Mouse (Mus musculus): ENCODE measurements around the gene Snap25. TPM values are rescaled to one million over a fixed set of nuclear protein-coding genes. Genes with fewer than 3 reads are reported as not detected.

Gene Snap25
- polyA plus RNA-seq, 1 experiment from 2014 or later = 39.4 TPM

DNA sequence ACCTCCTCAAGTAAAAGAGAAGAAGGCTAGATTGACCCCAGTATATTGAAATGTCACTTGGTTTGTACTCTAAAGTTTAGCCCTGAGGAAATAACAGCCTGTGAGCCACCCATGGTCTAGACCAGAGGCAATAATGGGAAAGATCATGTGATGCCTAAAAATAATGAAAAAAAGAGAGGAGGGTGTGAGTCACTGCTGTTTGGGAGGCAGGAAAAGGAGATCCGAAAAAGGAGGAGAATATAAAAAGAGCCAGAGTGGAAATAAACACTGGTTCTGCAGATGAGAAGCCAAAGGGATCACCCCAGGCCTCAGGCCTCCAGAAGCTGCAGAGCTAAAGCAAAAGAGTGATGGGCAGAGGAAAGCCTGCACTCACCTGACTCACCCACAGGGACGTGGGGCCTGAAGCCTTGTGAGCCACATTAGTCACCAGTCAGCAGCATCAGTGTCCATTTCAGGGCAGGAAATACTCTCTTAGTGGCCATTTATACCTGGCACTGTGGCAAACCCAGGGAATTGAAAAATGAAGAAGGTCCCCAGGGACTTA, 85.7 kb downstream of the Snap25 start:
- Histone ChIP-seq H3K4me1 (replicated peaks) (no peaks in the 10 kb centered on the region), H3K27me3 (ENCODE audit: insufficient read depth, poor library complexity, severe bottlenecking) (no peaks in the 10 kb centered on the region), H3K4me3 (no peak overlapping the region), H3K9me3 (no peaks in the 10 kb centered on the region), H3K27ac (no peak overlapping the region), H3K36me3 (no peaks in the 10 kb centered on the region)
- WGBS = 72% methylated on average over 2 of the region's 2 CpGs
- DNase-seq (ENCODE audit: low spot score) = no peak

GRCm38 (mm10) chr2:136801102-136801501, 87.8 kb downstream of the Snap25 start:
- Histone ChIP-seq H3K9me3 (no peaks in the 10 kb centered on the region), H3K4me1 (replicated peaks) (no peaks in the 10 kb centered on the region), H3K36me3 (no peaks in the 10 kb centered on the region), H3K4me3 (no peak overlapping the region), H3K27me3 (ENCODE audit: insufficient read depth, poor library complexity, severe bottlenecking) (no peaks in the 10 kb centered on the region), H3K27ac (no peak overlapping the region)
- DNase-seq (ENCODE audit: low spot score) = no peak

DNA sequence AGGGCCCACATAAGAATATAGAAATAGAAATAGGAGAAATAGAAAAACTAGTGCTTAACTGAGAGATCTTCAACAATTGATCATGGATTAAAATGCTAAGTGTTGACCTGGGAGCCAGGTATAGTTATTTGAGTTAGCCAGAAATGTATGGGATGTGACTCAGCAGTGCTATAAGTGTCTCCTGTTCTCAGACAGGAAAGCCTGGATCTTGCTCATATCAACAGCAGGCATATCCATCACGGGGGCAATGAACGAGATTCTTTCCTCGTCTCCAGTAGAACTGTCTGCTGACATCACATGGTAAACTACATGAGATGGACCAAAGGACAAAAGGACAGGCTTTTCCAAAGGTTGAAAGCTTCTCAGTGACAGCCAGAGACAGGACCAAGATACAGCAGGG, 88.8 kb downstream of the Snap25 start:
- H3K27me3 ChIP-seq (ENCODE audit: insufficient read depth, poor library complexity, severe bottlenecking) = no peaks in the 10 kb centered on the region
- 93% methylated on average over 3 of the region's 3 CpGs for WGBS
- no peak overlapping the region for H3K27ac ChIP-seq
- no peak overlapping the region for H3K4me3 ChIP-seq
- DNase-seq (ENCODE audit: low spot score) = no peak
- no peaks in the 10 kb centered on the region for H3K4me1 ChIP-seq (replicated peaks)
- H3K36me3 ChIP-seq = no peaks in the 10 kb centered on the region
- no peaks in the 10 kb centered on the region for H3K9me3 ChIP-seq

- no peaks in the 10 kb centered on the region for H3K36me3 ChIP-seq
- no peak for DNase-seq (ENCODE audit: low spot score)
- WGBS = 90% methylated on average over 7 of the region's 7 CpGs
These were observed 89.9 kb downstream of the Snap25 start for GRCm38 (mm10) chr2:136803142-136803541.

DNA sequence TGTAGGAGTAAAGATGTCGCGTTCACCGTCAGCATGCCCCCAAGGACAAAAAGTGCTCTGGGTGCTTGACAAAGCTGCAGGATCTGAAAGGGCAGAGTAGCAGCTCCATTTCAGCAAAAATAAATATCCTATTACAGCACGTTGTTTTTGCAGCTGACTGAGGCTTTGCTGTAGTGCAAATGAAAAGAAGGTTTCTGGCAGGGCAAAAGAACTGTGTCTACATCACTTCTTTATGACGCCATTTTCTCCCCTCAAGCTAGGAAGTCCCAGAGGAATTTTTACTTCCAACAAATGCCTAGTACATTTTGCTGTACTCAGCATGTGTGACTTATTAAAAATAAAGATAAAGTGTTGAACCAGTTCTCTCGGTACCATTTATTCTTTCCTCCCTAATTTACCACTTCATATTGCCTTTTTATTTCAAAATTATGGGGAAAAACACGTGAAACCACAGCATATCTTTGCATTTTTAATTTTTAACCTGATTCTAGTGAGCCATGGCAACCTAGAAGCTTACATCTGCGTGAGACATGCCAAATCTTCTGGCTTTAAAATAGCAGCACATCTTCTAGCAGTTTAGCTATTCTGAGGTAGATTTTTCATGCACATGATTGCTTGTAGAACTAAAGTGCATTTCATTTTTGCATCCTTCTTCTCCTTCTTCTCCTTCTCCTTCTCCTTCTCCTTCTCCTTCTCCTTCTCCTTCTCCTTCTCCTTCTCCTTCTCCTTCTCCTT, 94.9 kb downstream of the Snap25 start:
- no peak for DNase-seq (ENCODE audit: low spot score)
- Histone ChIP-seq H3K36me3 (no peaks in the 10 kb centered on the region), H3K27ac (no peak overlapping the region), H3K27me3 (ENCODE audit: insufficient read depth, poor library complexity, severe bottlenecking) (no peaks in the 10 kb centered on the region), H3K4me3 (no peak overlapping the region), H3K9me3 (no peaks in the 10 kb centered on the region), H3K4me1 (replicated peaks) (no peaks in the 10 kb centered on the region)
- WGBS = 72% methylated on average over 8 of the region's 8 CpGs

More at GRCm38 (mm10) chr2:136803142-136803541, 89.9 kb downstream of the Snap25 start:
- Histone ChIP-seq H3K4me3 (no peak overlapping the region), H3K27me3 (ENCODE audit: insufficient read depth, poor library complexity, severe bottlenecking) (no peaks in the 10 kb centered on the region), H3K9me3 (no peaks in the 10 kb centered on the region), H3K4me1 (replicated peaks) (no peaks in the 10 kb centered on the region), H3K27ac (no peak overlapping the region)

DNA sequence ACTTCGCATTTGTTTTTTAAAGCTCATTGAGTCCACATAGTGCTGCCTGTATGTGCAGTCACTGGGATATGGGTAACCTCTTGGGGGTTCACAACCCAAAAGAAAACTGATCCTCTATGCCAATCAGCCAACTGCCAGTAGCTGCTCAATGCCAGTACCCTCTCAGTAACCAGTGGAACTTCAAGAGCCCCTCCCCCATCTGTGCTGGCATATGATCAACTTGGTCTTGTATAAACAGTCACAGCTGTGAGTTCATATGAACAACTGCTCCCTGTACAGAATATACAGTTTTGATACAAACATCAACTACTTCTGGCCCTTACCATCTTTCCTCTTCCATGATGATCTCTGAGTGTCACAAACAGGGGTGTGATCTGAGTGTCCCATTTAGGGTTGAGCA, 98.1 kb downstream of the Snap25 start:
- 90% methylated on average over 1 of the region's 1 CpGs for whole genome bisulfite sequencing
- Histone ChIP-seq H3K4me3 (no peak overlapping the region), H3K9me3 (no peaks in the 10 kb centered on the region), H3K27ac (no peak overlapping the region), H3K27me3 (ENCODE audit: insufficient read depth, poor library complexity, severe bottlenecking) (no peaks in the 10 kb centered on the region), H3K36me3 (no peaks in the 10 kb centered on the region), H3K4me1 (replicated peaks) (no peaks in the 10 kb centered on the region)
- DNase-seq (ENCODE audit: low spot score) = no peak

GRCm38 (mm10) chr2:136816717-136817400, 103.6 kb downstream of the Snap25 start:
- no peaks in the 10 kb centered on the region for H3K4me1 ChIP-seq (replicated peaks)
- DNase-seq (ENCODE audit: low spot score) = no peak
- WGBS = 83% methylated on average over 9 of the region's 9 CpGs

DNA sequence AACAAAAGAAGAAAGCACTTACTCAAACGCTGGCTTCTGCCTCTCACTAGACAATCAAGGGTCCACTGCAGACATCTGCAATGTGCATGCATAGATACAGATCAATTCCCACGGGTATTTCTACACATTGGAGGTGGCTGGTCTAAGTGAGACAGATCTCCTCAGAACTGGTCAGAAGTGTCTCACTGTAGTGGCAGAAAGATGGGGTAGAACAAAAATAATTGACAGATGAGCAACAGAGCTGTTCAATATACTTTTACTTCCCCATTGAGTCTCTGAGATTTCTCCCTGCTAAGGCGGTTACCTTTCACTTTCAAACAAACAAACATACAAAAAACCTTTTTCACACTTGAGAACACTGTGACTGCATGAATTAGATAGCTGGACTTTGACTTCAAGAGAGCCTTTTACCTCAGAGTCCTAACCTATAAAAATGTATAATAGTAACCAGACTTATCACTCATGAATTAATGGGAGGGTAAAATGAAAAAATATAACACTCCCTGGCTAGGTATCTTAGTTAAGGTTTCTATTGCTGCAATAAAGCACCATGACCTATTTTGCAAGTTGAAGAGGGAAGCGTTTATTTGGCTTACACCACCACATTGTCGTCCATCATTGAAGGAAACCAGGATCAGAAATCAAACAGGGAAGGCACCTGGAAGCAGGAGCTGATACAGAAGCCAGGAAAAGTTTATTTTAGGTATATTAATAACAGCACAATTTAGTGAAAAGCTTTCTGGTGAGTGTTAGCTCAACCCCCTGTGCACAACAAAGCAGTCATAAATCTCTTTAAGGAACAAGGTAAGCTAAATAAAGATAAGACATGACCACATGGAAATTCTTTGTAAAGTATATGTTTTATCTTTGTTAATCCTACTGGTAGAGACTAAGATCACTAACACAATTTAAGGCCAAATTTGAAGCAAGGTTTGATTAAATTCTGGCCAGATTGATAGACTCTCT, 110.8 kb downstream of the Snap25 start:
- Histone ChIP-seq H3K36me3 (no peaks in the 10 kb centered on the region), H3K9me3 (no peaks in the 10 kb centered on the region), H3K4me3 (no peak overlapping the region), H3K4me1 (replicated peaks) (peaks cover 6% of the 10 kb centered on the region; the same call in 1 of the 2 replicates), H3K27me3 (ENCODE audit: insufficient read depth, poor library complexity, severe bottlenecking) (no peaks in the 10 kb centered on the region), H3K27ac (no peak overlapping the region)
- WGBS = 67% methylated on average over 5 of the region's 5 CpGs
- DNase-seq (ENCODE audit: low spot score) = no peak

More at GRCm38 (mm10) chr2:136816717-136817400, 103.6 kb downstream of the Snap25 start:
- H3K27me3 ChIP-seq (ENCODE audit: insufficient read depth, poor library complexity, severe bottlenecking) = no peaks in the 10 kb centered on the region
- H3K4me3 ChIP-seq = no peak overlapping the region
- H3K27ac ChIP-seq = no peak overlapping the region
- no peaks in the 10 kb centered on the region for H3K9me3 ChIP-seq
- H3K36me3 ChIP-seq = no peaks in the 10 kb centered on the region

DNA sequence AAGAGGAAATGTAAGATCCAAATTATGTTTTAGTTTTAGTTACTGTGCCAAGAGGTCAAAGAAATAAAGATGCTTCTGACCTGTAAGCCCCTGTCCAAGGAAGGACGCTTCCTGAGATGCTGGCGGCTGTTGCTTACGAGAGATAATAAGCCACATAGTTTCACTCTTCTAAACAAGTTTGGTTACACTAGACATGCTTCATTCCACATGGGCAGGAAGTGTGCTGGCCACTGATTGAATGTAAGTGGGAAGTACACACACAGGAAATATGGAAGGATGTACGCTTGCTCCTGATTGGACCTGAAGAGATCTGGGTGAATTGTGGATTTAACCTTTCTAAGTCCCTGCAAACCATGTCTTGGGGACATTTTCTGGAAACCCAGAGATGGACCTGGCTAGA, 114.4 kb downstream of the Snap25 start:
- Histone ChIP-seq H3K9me3 (no peaks in the 10 kb centered on the region), H3K27me3 (ENCODE audit: insufficient read depth, poor library complexity, severe bottlenecking) (no peaks in the 10 kb centered on the region)
- WGBS = 88% methylated on average over 4 of the region's 4 CpGs

More for the DNA sequence above, 114.4 kb downstream of the Snap25 start:
- Histone ChIP-seq H3K27ac (no peak overlapping the region), H3K4me3 (no peak overlapping the region), H3K36me3 (no peaks in the 10 kb centered on the region), H3K4me1 (replicated peaks) (peaks cover 6% of the 10 kb centered on the region; the same call in 1 of the 2 replicates)
- no peak for DNase-seq (ENCODE audit: low spot score)

Other genes starting within 250 kb of the Snap25 start
- gene Ankef1, start 211.5 kb upstream of the Snap25 start, polyA plus RNA-seq (2016; fragmentation: Nextera tagmentation; extraction: Ambion mirVana) = 0.75 and 0.77 TPM in 2 replicates
- 33.0 and 45.8 TPM in 2 replicates for gene AL731706.2, start 172.2 kb downstream of the Snap25 start, polyA plus RNA-seq (2016; fragmentation: Nextera tagmentation; extraction: Ambion mirVana)
- 9.2 and 9.9 TPM in 2 replicates for gene Slx4ip, start 177.8 kb downstream of the Snap25 start, polyA plus RNA-seq (2016; fragmentation: Nextera tagmentation; extraction: Ambion mirVana)
- 23.1 and 25.7 TPM in 2 replicates for gene AL731706.1, start 177.9 kb downstream of the Snap25 start, polyA plus RNA-seq (2016; fragmentation: Nextera tagmentation; extraction: Ambion mirVana)
- 13.2 and 16.7 TPM in 2 replicates for gene Mkks, start 177.9 kb downstream of the Snap25 start, polyA plus RNA-seq (2016; fragmentation: Nextera tagmentation; extraction: Ambion mirVana)